Mouse (Mus musculus) ES-Bruce4 (cell line): ENCODE data around the gene Nprl2. TPM values are rescaled to one million over a fixed set of nuclear protein-coding genes. Genes with fewer than 3 reads are reported as not detected.
A peak's percentile ranks its signal among the peaks of the same experiment; 100 is the strongest.

Source experiments
- H3K27ac ChIP-seq: 2 replicates; pipeline ENCODE4 v1.5.1; 2012; ENCODE audit warnings: low read length, inconsistent platforms; ENCODE audit not compliant: insufficient read depth
- H3K27me3 ChIP-seq: 2 replicates; pipeline ENCODE4 v1.6.1; 2012; ENCODE audit warnings: mild to moderate bottlenecking, low read length, inconsistent platforms; ENCODE audit not compliant: control insufficient read depth, poor library complexity, insufficient read depth, severe bottlenecking
- H3K36me3 ChIP-seq: 2 replicates; pipeline ENCODE4 v1.6.1; 2012; ENCODE audit warnings: inconsistent platforms, mild to moderate bottlenecking, low read length, moderate library complexity; ENCODE audit not compliant: control insufficient read depth, poor library complexity, insufficient read depth, severe bottlenecking
- H3K4me1 ChIP-seq: one replicate; pipeline ENCODE4 v1.8.1; 2011; ENCODE audit warnings: low read length; ENCODE audit not compliant: control insufficient read depth, insufficient read depth
- H3K4me3 ChIP-seq: 2 replicates; pipeline ENCODE4 v1.5.1; 2011; ENCODE audit warnings: low read depth, mild to moderate bottlenecking, low read length
- H3K9ac ChIP-seq: 2 replicates; pipeline ENCODE4 v1.6.1; 2012; ENCODE audit warnings: low read depth, mild to moderate bottlenecking, inconsistent platforms; ENCODE audit not compliant: poor library complexity, severe bottlenecking
- H3K9me3 ChIP-seq: replicated peaks from 2 replicates; pipeline ENCODE4 v1.6.1; 2012; ENCODE audit warnings: mild to moderate bottlenecking, low read length, inconsistent platforms; ENCODE audit not compliant: control insufficient read depth, poor library complexity, insufficient read depth, severe bottlenecking
- CTCF ChIP-seq: IDR thresholded peaks from one replicate; pipeline ENCODE4 v1.8.1; 2011; ENCODE audit warnings: low read depth, low read length
- EP300 ChIP-seq: IDR thresholded peaks from 2 replicates; pipeline ENCODE4 v1.6.1; 2011; ENCODE audit warnings: low read depth, low read length; ENCODE audit not compliant: insufficient read depth
- POLR2A ChIP-seq: IDR thresholded peaks from one replicate; pipeline ENCODE4 v1.8.1; 2011; ENCODE audit warnings: low read length; ENCODE audit not compliant: insufficient read depth
- polyA plus RNA-seq: library from polyadenylated mRNA; stranded (reverse); fragments of >200 nt; gene quantifications from 2 replicates; pipeline ENCODE4 v1.2.4, GENCODE M21; 2011; ENCODE audit warnings: low read depth; ENCODE audit not compliant: missing spikeins, insufficient read depth, insufficient read length

Gene Nprl2
- polyA plus RNA-seq, 1 experiment, result 32.7 TPM

DNA sequence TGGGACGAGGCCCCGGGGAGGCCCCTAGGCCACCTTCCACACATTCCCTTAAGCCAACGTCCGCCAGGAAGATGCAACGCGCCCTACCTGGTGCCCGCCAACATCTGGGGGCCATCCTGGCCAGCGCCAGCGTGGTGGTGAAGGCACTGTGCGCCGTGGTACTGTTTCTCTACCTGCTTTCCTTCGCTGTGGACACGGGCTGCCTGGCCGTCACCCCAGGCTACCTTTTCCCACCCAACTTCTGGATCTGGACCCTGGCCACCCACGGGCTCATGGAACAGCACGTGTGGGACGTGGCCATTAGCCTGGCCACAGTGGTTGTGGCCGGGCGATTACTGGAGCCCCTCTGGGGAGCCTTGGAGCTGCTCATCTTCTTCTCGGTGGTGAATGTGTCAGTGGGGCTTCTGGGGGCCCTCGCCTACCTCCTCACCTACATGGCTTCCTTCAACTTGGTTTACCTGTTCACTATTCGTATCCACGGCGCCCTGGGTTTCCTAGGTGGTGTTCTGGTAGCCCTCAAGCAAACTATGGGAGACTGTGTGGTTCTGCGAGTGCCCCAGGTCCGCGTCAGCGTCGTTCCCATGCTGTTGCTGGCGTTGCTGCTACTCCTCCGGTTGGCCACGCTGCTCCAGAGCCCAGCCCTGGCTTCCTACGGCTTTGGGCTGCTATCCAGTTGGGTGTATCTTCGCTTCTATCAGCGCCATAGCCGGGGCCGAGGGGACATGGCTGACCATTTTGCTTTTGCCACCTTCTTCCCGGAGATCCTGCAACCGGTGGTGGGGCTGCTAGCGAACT is 7.4 kb upstream of the Nprl2 start:
- TF ChIP-seq CTCF (no peak), POLR2A (no peak), EP300 (no peak)
- H3K9me3 ChIP-seq, result no peaks in the 10 kb centered on the region
- peak overlapping the region; percentile 85 for H3K4me3 ChIP-seq
- peaks cover 10% of the 10 kb centered on the region for H3K36me3 ChIP-seq
- H3K4me1 ChIP-seq, result no peaks in the 10 kb centered on the region
- H3K27ac ChIP-seq, result no peak overlapping the region
- no peaks in the 10 kb centered on the region for H3K27me3 ChIP-seq
- H3K9ac ChIP-seq, result peak overlapping the region; percentile 55

DNA sequence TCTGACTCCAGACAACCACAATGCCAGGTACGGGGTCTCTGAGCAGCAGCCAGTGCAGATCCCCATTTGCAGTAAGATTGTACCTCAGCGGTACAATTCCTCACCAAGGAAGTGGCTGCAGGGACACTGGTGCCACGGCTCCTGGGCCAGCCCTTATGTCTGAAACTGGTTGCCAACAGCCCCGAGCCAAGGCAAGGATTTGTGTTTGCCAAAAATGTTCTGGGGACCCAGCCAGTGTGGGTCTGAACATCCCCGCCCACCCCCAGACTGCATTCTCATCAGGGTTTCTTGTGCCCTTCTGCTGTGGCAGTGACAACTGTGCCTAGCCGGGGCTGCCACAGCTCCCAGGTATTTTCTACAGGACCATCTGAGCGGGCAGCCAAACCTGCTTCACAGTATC is 3.8 kb upstream of the Nprl2 start:
- Histone ChIP-seq H3K4me3 (no peak overlapping the region), H3K27ac (no peak overlapping the region), H3K9ac (no peak overlapping the region), H3K9me3 (no peaks in the 10 kb centered on the region), H3K36me3 (peaks cover 10% of the 10 kb centered on the region), H3K4me1 (no peaks in the 10 kb centered on the region), H3K27me3 (no peaks in the 10 kb centered on the region)
- no peak for TF ChIP-seq EP300
- no peak for TF ChIP-seq CTCF
- no peak for TF ChIP-seq POLR2A

DNA sequence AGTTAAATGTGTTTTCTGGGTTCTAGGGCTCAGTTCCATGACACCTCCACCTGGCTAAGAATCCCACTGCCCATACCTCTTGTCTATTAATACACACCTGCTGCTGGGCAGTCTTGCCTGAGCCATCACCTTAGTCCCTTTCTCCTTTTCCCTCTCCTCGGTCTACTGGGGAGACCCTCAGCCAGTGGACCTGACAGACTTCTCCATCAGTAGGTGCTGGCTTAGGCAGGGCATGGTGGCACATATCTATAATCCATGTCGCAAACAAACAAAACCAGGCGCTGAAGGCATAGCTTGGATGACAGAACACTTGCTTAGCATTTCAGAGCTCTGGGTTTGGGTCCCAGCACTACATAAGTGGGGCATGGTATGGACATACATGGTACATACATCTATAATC is 3.3 kb upstream of the Nprl2 start:
- no peak overlapping the region for H3K4me3 ChIP-seq

DNA sequence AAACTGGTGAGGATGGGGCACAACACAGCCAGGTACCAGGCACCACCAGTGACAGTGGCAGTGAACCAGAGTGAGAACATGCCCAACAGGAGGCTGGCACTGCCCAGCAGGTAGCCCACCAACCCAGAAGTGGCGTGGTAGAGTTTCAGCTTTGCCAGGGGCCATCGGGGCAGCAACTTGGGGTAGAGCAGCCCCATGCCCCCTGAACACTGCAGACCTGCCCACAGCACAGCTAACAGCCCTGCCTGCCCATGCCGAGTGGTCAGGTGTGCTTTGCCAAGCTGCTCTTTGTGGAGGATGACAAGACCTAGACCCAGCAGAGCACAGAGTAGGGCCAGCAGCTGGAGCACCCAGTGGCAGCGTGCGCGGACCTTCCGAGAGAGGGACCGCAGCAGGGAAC is 2.1 kb upstream of the Nprl2 start:
- no peak overlapping the region for H3K4me3 ChIP-seq
- H3K27ac ChIP-seq, result no peak overlapping the region
- TF ChIP-seq CTCF (no peak), EP300 (no peak), POLR2A (no peak)
- H3K36me3 ChIP-seq, result peaks cover 10% of the 10 kb centered on the region
- H3K27me3 ChIP-seq, result no peaks in the 10 kb centered on the region
- H3K4me1 ChIP-seq, result no peaks in the 10 kb centered on the region
- H3K9ac ChIP-seq, result no peak overlapping the region
- no peaks in the 10 kb centered on the region for H3K9me3 ChIP-seq

More for the DNA sequence above, 3.3 kb upstream of the Nprl2 start:
- TF ChIP-seq POLR2A (no peak), CTCF (no peak), EP300 (no peak)
- no peak overlapping the region for H3K27ac ChIP-seq
- H3K4me1 ChIP-seq, result no peaks in the 10 kb centered on the region
- no peaks in the 10 kb centered on the region for H3K27me3 ChIP-seq
- H3K9ac ChIP-seq, result no peak overlapping the region
- H3K36me3 ChIP-seq, result peaks cover 10% of the 10 kb centered on the region
- H3K9me3 ChIP-seq, result no peaks in the 10 kb centered on the region

- TF ChIP-seq CTCF (no peak), POLR2A (no peak), EP300 (no peak)
- Histone ChIP-seq H3K27me3 (no peaks in the 10 kb centered on the region), H3K36me3 (peaks cover 10% of the 10 kb centered on the region), H3K27ac (no peak overlapping the region), H3K9ac (no peak overlapping the region), H3K4me1 (no peaks in the 10 kb centered on the region), H3K9me3 (no peaks in the 10 kb centered on the region), H3K4me3 (no peak overlapping the region)
Measured at GRCm38 (mm10) chr9:107540420-107540819, 1.6 kb upstream of the Nprl2 start.

DNA sequence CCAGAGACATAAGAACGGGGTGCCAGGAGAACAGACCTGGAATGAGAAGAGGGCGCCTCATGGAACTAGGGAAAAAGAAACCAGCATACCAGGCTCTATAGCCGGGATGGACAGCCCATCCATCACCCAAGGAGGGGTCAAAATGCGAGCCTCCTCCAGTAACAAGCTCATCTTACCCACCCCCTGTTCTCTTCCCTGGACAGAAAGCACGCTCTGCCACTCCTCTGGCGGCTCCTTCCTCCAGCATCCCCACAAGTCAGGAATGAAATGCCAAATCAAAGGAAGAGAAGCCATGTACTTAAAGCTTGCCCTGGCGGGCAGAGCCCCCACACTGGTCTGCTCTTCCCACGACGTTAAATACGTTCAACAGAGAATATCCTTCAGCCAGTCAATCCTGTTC is 1.0 kb upstream of the Nprl2 start:
- no peak for TF ChIP-seq EP300
- no peak for TF ChIP-seq CTCF
- TF ChIP-seq POLR2A, result no peak
- H3K27me3 ChIP-seq, result no peaks in the 10 kb centered on the region
- H3K9me3 ChIP-seq, result no peaks in the 10 kb centered on the region
- H3K4me1 ChIP-seq, result no peaks in the 10 kb centered on the region
- H3K9ac ChIP-seq, result no peak overlapping the region
- H3K4me3 ChIP-seq, result peak overlapping the region; percentile 98
- peaks cover 10% of the 10 kb centered on the region for H3K36me3 ChIP-seq
- no peak overlapping the region for H3K27ac ChIP-seq
